Mouse (Mus musculus): ENCODE measurements around the gene Ptprr.

DNA sequence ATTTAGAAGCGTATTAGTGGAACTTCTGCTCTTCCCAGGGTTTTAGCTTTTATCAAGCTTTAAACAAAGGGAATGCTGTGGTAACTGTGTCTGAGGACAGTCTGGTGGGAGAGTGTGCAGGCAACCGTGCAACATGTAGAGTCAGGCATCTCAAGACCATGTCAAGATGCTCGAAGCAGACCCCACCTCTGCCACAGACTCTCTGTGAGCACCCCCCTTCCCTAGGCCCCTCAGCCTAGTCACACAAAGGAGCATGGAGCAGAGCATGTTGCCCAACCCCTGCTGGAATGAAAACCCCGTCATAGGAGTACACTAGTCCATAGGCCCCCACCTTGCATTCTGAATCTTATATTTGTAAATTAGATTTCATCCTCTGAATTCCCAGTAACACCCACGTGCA, 243.5 kb downstream of the Ptprr start:
- TF ChIP-seq CTCF (IDR thresholded peaks at IDR 0.05; ENCODE audit: borderline replicate concordance, insufficient read depth, low read depth, low read length) = no peak
- TF ChIP-seq POLR2A (IDR thresholded peaks at IDR 0.05; ENCODE audit: borderline replicate concordance, insufficient read depth, low read length) = no peak
